Mouse (Mus musculus) spleen, adult 2 months (tissue): ENCODE results near the gene Pusl1. TPM values are rescaled to one million over a fixed set of nuclear protein-coding genes. Genes with fewer than 3 reads are reported as not detected.
A peak's percentile ranks its signal among the peaks of the same experiment; 100 is the strongest.

Source experiments
- DNase-seq, 2 experiments: peaks; one replicate each; pipeline versions ENCODE4 v3.0.0 to v3.0.0-alpha.2; 2012 to 2021; ENCODE audit warnings: low spot score in 2 of 2, low read depth in 1 of 2
- H3K27ac ChIP-seq: fragments of 200-500 bp; 2 replicates; pipeline ENCODE4 v1.5.1; 2012; ENCODE audit warnings: low read length, inconsistent platforms; ENCODE audit not compliant: insufficient read depth
- H3K27me3 ChIP-seq: fragments of 200-500 bp; 2 replicates; pipeline ENCODE4 v1.6.1; 2012; ENCODE audit warnings: mild to moderate bottlenecking, moderate library complexity, low read length, inconsistent platforms; ENCODE audit not compliant: control insufficient read depth, insufficient read depth
- H3K36me3 ChIP-seq: fragments of 200-500 bp; 2 replicates; pipeline ENCODE4 v1.6.1; 2012; ENCODE audit warnings: mild to moderate bottlenecking, low read length, inconsistent platforms; ENCODE audit not compliant: control insufficient read depth, insufficient read depth
- H3K4me1 ChIP-seq: fragments of 200-500 bp; 2 replicates; pipeline ENCODE4 v1.6.1; 2011; ENCODE audit warnings: inconsistent platforms; ENCODE audit not compliant: control insufficient read depth, insufficient read depth, insufficient read length
- H3K4me3 ChIP-seq: fragments of 200-500 bp; 2 replicates; pipeline ENCODE4 v1.5.1; 2011; ENCODE audit warnings: mild to moderate bottlenecking, inconsistent platforms; ENCODE audit not compliant: insufficient read depth, insufficient read length; ENCODE audit errors: extremely low read depth
- CTCF ChIP-seq: fragments of 200-500 bp; IDR thresholded peaks from 2 replicates; pipeline ENCODE4 v1.5.1; 2011; ENCODE audit warnings: mild to moderate bottlenecking, inconsistent platforms; ENCODE audit not compliant: insufficient read depth, insufficient read length, insufficient replicate concordance; ENCODE audit errors: extremely low read depth
- POLR2A ChIP-seq: fragments of 200-500 bp; IDR thresholded peaks from 2 replicates; pipeline ENCODE4 v1.6.1; 2011; ENCODE audit warnings: low read depth, low read length, inconsistent platforms
- WGBS: fragments of 180-500 bp; shearing (Covaris S2); methylation state at CpG from one replicate; pipeline ENCODE4 v1.1.7; 2018; 5-methylcytosine and 5-hydroxymethylcytosine counted together
- polyA plus RNA-seq: library from polyadenylated mRNA; depleted of rRNA; stranded (reverse); fragments of >200 nt; gene quantifications from 2 replicates; pipeline ENCODE4 v1.2.3, GENCODE M21; 2012

Pusl1 gene
- polyA plus RNA-seq, 1 experiment: 48.8 TPM

DNA sequence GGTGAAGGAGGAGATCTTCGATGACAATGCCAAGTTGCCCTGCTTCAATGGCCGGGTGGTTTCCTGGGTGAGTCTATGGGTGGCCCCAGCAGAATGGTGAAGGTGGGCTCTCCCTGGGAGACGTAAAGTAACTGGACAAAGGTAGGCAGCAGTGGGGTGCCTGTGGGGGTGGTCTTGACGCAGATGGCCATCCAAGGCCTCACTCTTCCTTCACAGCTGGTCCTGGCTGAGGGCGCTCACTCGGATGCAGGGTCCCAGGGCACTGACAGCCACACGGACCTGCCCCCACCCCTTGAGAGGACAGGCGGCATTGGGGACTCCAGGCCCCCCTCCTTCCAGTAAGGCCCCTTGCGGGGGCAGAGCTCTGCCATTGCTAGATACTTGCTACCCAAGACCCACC, 38.2 kb downstream of the Pusl1 start:
- WGBS: 93% methylated on average over 9 of the region's 9 CpGs
- no peak for DNase-seq
- peaks cover 6% of the 10 kb centered on the region; the same call in 1 of the 2 replicates for H3K4me1 ChIP-seq
- H3K36me3 ChIP-seq: peaks cover 15% of the 10 kb centered on the region
- no peak overlapping the region for H3K4me3 ChIP-seq
- no peak for TF ChIP-seq POLR2A
- no peak for TF ChIP-seq CTCF
- no peak overlapping the region for H3K27ac ChIP-seq
- H3K27me3 ChIP-seq: no peaks in the 10 kb centered on the region

- no peak overlapping the region for H3K27ac ChIP-seq
- peaks cover 14% of the 10 kb centered on the region for H3K36me3 ChIP-seq
- WGBS: 83% methylated on average over 2 of the region's 2 CpGs
- DNase-seq: no peak
- H3K4me1 ChIP-seq: peaks cover 12% of the 10 kb centered on the region; the same call in 1 of the 2 replicates
- no peaks in the 10 kb centered on the region for H3K27me3 ChIP-seq
- TF ChIP-seq POLR2A (no peak), CTCF (no peak)
- no peak overlapping the region for H3K4me3 ChIP-seq
Measured at GRCm38 (mm10) chr4:155851951-155852411, 39.6 kb downstream of the Pusl1 start.

DNA sequence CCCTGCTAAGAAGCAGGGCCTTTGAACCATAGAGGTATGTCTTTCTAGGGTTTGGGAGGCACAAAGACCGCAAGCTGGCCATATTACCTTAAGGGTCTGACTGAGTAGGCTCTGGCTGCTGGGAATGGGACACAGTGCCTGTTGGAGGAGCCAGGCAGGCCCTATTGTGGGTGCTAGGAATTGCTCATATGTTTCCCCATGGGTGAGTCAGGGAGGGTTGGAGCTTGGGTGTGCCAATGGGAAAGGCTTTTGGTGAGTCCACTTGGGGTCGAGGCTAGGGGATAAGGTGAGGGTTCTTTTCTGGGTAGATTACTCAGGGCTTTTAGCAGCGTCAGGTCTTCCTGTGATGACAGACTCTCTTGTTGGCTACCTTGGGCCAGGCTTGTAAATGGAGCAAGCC, 40.2 kb downstream of the Pusl1 start:
- WGBS: 95% methylated on average over 3 of the region's 3 CpGs
- H3K27me3 ChIP-seq: no peaks in the 10 kb centered on the region
- H3K4me1 ChIP-seq: peaks cover 16% of the 10 kb centered on the region; the same call in 1 of the 2 replicates
- H3K36me3 ChIP-seq: peaks cover 12% of the 10 kb centered on the region
- no peak overlapping the region for H3K4me3 ChIP-seq
- no peak overlapping the region for H3K27ac ChIP-seq
- no peak for DNase-seq
- no peak for TF ChIP-seq POLR2A

- Histone ChIP-seq H3K27ac (no peak overlapping the region), H3K36me3 (peaks cover 3% of the 10 kb centered on the region), H3K27me3 (no peaks in the 10 kb centered on the region), H3K4me1 (peaks cover 16% of the 10 kb centered on the region; the same call in 1 of the 2 replicates), H3K4me3 (no peak overlapping the region)
- TF ChIP-seq CTCF (no peak), POLR2A (no peak)
- WGBS: 89% methylated on average over 3 of the region's 3 CpGs
- DNase-seq: no peak
Measured at GRCm38 (mm10) chr4:155849792-155850451, 41.7 kb downstream of the Pusl1 start.

DNA sequence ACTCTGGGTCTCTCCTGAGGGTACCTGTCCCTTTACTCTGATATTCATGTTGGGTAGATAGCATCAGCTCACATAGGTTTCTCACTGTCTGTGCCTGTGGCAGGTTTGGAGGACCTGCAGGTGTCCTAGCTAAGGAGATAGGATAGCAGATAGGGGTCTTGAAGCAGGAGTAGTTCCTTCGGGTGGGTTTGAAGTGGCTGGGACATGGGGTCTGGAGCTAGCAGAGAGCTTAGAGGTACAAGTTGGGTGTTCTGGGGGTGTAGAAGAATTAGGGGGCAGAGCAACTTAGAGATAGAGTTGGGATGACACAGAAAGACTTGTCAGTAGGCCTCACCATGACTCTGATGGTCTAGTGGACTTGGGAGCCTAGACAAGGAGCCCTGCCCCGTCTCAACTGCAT, 42.2 kb downstream of the Pusl1 start:
- H3K4me3 ChIP-seq: no peak overlapping the region

DNA sequence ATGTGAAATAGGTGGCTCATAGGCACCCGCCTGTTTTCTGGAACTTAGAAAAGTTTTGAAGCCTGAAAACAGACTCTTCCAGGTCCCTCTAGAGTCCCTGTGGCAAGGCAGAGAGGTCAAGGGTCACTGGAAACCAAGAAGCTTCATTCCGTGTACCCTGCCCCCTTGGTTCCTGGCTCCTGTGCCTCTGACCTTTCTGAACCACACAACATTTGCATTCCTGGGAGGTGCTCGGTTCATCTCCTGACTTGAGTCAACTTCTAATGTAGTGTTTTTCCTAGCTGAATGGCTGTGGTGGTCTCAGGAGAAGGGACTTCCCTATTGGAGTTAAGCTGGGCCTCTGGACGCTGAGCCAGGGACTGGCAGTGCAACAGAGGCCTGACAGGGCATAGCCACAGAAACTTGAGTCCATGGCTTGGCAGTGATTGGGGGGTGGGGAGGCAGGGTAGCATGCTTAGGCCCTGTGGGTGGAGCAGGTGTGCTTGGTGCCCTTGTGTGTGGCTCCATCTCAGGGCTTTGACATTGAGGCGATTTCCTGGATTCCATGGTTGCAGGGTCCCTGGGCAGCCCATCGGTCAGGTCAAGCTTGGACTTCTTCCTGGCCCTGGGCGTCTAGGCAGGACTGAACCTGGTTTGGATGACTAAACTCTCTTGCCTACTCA, 43.0 kb downstream of the Pusl1 start:
- Histone ChIP-seq H3K27ac (no peak overlapping the region), H3K36me3 (no peaks in the 10 kb centered on the region), H3K4me3 (peak overlapping the region; percentile 75; the same call in 1 of the 2 replicates), H3K27me3 (no peaks in the 10 kb centered on the region), H3K4me1 (peaks cover 16% of the 10 kb centered on the region; the same call in 1 of the 2 replicates)
- 79% methylated on average over 7 of the region's 7 CpGs for WGBS
- TF ChIP-seq CTCF (no peak), POLR2A (no peak)
- no peak for DNase-seq

More for the DNA sequence above, 42.2 kb downstream of the Pusl1 start:
- Histone ChIP-seq H3K4me1 (peaks cover 16% of the 10 kb centered on the region; the same call in 1 of the 2 replicates), H3K27ac (no peak overlapping the region), H3K36me3 (no peaks in the 10 kb centered on the region; the same call in 1 of the 2 replicates), H3K27me3 (no peaks in the 10 kb centered on the region)
- WGBS: 75% methylated on average over 2 of the region's 2 CpGs
- TF ChIP-seq POLR2A (no peak), CTCF (no peak)
- no peak for DNase-seq

- no peaks in the 10 kb centered on the region for H3K36me3 ChIP-seq
- no peak overlapping the region; the same call in 1 of the 2 replicates for H3K27ac ChIP-seq
- 3% methylated on average over 65 of the region's 69 CpGs for WGBS
- no peaks in the 10 kb centered on the region for H3K27me3 ChIP-seq
- DNase-seq: peak in 1 of 2 experiments; percentile 37
- peak overlapping the region; percentile 75 for H3K4me3 ChIP-seq
- no peak for TF ChIP-seq POLR2A
- peaks cover 16% of the 10 kb centered on the region; the same call in 1 of the 2 replicates for H3K4me1 ChIP-seq
Measured at GRCm38 (mm10) chr4:155847591-155848352, 43.8 kb downstream of the Pusl1 start.
